Mouse (Mus musculus): ENCODE results near the gene Slc45a1.

GRCm38 (mm10) chr4:150690759-150691158 is 38.8 kb upstream of the Slc45a1 start:
- TF ChIP-seq CTCF (IDR thresholded peaks at IDR 0.05; ENCODE audit: borderline replicate concordance, insufficient read depth, low read length) = no peak
- TF ChIP-seq POLR2A (IDR thresholded peaks at IDR 0.05; ENCODE audit: low read depth, low read length) = no peak
